Mouse (Mus musculus) brain, embryonic 14.5 days (tissue): ENCODE measurements around the gene Abcf3.

ENCODE experiments used
- CTCF ChIP-seq: fragments of 200-500 bp; IDR thresholded peaks from 2 replicates; pipeline ENCODE4 v1.5.1; 2012; ENCODE audit warnings: inconsistent platforms, mild to moderate bottlenecking, moderate library complexity, borderline replicate concordance; ENCODE audit not compliant: insufficient read depth, insufficient read length; ENCODE audit errors: extremely low read depth
- POLR2A ChIP-seq: fragments of 200-500 bp; IDR thresholded peaks from 2 replicates; pipeline ENCODE4 v1.6.1; 2012; ENCODE audit warnings: mild to moderate bottlenecking, inconsistent platforms, borderline replicate concordance; ENCODE audit not compliant: poor library complexity, insufficient read depth, insufficient read length, severe bottlenecking; ENCODE audit errors: extremely low read depth

DNA sequence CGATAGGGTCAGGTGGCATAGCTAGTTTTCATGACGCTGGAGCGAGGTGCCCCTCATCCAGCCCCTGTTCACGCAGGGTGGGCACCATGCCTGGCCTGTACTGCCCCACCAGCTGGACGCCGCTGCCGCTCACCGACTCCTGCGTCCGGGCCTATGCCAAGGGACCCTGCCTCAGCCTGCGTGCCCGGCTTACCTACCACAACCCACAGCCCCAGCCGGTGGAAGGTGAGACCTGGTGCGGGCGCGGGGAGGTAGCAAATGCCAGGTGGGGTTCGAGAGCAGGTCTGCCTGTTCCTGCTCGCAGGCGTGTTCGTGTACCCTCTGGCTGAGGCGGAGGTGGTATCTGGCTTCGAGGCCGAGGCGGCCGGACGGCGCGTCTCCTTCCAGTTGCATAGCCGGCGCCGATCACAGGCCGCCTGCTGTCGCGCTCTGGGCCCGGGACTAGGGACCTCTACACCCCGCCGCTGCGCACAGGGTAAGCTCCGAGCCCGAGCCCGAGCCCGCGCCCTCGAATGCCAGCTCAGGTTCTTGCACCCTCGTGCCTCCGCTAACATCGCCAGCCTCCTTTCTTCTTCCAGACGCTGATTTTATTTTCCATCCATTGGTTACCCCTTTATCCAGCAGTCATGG lies 42.8 kb downstream of the Abcf3 start:
- TF ChIP-seq CTCF (no peak), POLR2A (no peak)
